Mouse (Mus musculus) embryonic facial prominence, embryonic 11.5 days (tissue): ENCODE measurements around the gene Gm26620. TPM values are rescaled to one million over a fixed set of nuclear protein-coding genes. Genes with fewer than 3 reads are reported as not detected.

Experiments used
- ATAC-seq: fragments of 200-750 bp; cut with Nextera tagmentation; replicated peaks from 2 replicates; pipeline ENCODE4 v1.8.0; 2017; ENCODE audit warnings: low read depth; ENCODE audit not compliant: insufficient number of reproducible peaks, low FRiP score, low TSS enrichment
- DNase-seq: peaks from one replicate; pipeline ENCODE4 v3.0.0-alpha.2; 2015; ENCODE audit warnings: low spot score
- H3K27ac ChIP-seq: fragments of 300-500 bp; sonication (generic); replicated peaks from 2 replicates; pipeline ENCODE4 v1.5.1; 2014; ENCODE audit warnings: mild to moderate bottlenecking, low read depth, low read length, control low read depth
- H3K27me3 ChIP-seq: fragments of 300-500 bp; sonication (generic); 2 replicates; pipeline ENCODE4 v1.6.1; 2014; ENCODE audit warnings: mild to moderate bottlenecking, low read length, moderate library complexity, mixed read lengths; ENCODE audit not compliant: control insufficient read depth, insufficient read depth
- H3K36me3 ChIP-seq: fragments of 300-500 bp; sonication (generic); replicated peaks from 2 replicates; pipeline ENCODE4 v1.6.1; 2014; ENCODE audit warnings: low read depth, mild to moderate bottlenecking, low read length, moderate library complexity, mixed read lengths; ENCODE audit not compliant: control insufficient read depth, insufficient read depth
- H3K4me1 ChIP-seq: fragments of 300-500 bp; sonication (generic); 2 replicates; pipeline ENCODE4 v1.6.1; 2014; ENCODE audit warnings: low read length, mixed read lengths; ENCODE audit not compliant: control insufficient read depth, insufficient read depth
- H3K4me2 ChIP-seq: fragments of 300-500 bp; sonication (generic); 2 replicates; pipeline ENCODE4 v1.6.1; 2014; ENCODE audit warnings: low read depth, mild to moderate bottlenecking, control low read depth, low read length, moderate library complexity
- H3K4me3 ChIP-seq: fragments of 300-500 bp; sonication (generic); 2 replicates; pipeline ENCODE4 v1.5.1; 2014; ENCODE audit warnings: low read depth, low read length, control low read depth
- H3K9ac ChIP-seq: fragments of 300-500 bp; sonication (generic); replicated peaks from 2 replicates; pipeline ENCODE4 v1.6.1; 2014; ENCODE audit warnings: mild to moderate bottlenecking, control low read depth, low read length
- H3K9me3 ChIP-seq: fragments of 300-500 bp; sonication (generic); replicated peaks from 2 replicates; pipeline ENCODE4 v1.6.1; 2016; ENCODE audit warnings: mild to moderate bottlenecking, low read length, inconsistent platforms, mixed read lengths; ENCODE audit not compliant: control insufficient read depth
- WGBS: fragments of 180-500 bp; shearing (Covaris S2); extraction: QIAGEN DNeasy Blood & Tissue Kit; methylation state at CpG from one replicate; pipeline ENCODE4 v1.1.7; 2014; 5-methylcytosine and 5-hydroxymethylcytosine counted together
- polyA plus RNA-seq: library from polyadenylated mRNA; unstranded; fragments of >200 nt; fragmentation: Nextera tagmentation; extraction: Ambion mirVana; gene quantifications from 2 replicates; pipeline ENCODE4 v1.2.1, GENCODE M21; 2014

The Gm26620 gene
- polyA plus RNA-seq, 1 experiment from 2014 or later: not detected

DNA sequence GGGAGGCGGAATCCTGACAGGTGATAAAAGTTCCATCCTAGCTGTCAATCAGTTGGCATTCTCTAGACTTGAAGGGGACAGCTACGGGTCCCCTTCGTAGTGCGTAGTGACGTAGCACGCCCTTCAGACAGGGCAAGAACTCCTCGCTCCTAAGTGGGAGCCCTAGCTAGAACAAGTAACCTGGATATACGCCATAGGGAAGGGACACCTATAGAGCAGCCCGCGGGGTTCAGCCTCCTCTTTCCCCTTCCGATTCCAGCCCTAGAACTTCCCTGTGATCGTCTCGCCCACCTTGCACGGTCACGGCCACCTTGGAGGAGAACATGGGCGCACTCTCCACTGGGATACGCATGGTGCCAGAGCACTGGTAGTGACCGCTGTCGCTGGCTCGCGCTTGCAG, 23.5 kb downstream of the Gm26620 start:
- no peaks in the 10 kb centered on the region for H3K9me3 ChIP-seq
- H3K36me3 ChIP-seq: no peaks in the 10 kb centered on the region
- H3K4me3 ChIP-seq: peak overlapping the region; percentile 53
- DNase-seq: no peak
- H3K27ac ChIP-seq: no peak overlapping the region
- peak; percentile 75; the same call in 1 of the 2 replicates for ATAC-seq
- H3K9ac ChIP-seq: 0 out of 2 replicates have a peak overlapping the region, but pooled peaks have one; percentile 9
- peaks cover 30% of the 10 kb centered on the region for H3K27me3 ChIP-seq
- no peaks in the 10 kb centered on the region; the same call in 1 of the 2 replicates for H3K4me1 ChIP-seq
- 3% methylated on average over 21 of the region's 21 CpGs for WGBS
- peak overlapping the region; percentile 95 for H3K4me2 ChIP-seq

DNA sequence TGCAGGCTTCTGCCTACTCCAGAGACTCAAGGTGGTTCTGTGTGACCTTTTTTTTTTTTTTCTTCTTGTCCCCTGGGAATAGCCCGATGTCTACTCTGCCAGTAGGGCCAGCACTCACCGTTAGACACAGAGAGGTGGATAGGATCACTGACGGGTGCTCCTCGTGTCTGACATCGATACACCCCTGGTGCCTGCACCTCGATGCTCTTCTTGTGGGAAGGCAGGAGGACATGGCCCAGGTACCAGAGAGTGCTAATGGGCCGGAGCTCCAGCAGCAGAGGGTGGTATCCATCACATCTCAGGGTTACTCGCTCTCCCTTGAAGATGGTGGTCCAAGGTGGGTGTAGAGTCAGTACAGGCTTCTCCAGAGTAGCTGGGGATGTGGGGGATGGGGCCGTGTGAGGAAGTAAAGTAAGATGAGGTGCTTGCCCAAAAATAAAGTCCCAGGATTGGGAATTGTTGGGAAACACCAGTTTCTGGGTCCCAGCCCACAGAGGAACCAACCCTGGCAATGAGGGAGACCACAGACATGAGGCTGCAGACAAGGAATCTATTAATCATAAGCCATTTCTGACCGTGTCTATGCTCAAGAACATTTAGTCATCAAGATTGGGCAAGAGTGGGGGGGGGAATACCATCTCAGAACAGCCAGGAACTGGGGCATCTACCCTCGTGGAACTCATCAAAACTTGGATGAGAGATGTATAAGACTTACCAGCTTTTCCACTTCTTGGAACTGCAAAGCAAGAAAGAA, 27.2 kb downstream of the Gm26620 start:
- H3K27ac ChIP-seq: no peak overlapping the region
- ATAC-seq (no peak), DNase-seq (no peak)
- no peak overlapping the region for H3K9ac ChIP-seq
- H3K27me3 ChIP-seq: peaks cover 24% of the 10 kb centered on the region
- 84% methylated on average over 11 of the region's 11 CpGs for WGBS
- no peak overlapping the region for H3K4me2 ChIP-seq
- no peaks in the 10 kb centered on the region; the same call in 1 of the 2 replicates for H3K4me1 ChIP-seq
- no peak overlapping the region for H3K4me3 ChIP-seq
- no peaks in the 10 kb centered on the region for H3K36me3 ChIP-seq
- no peaks in the 10 kb centered on the region for H3K9me3 ChIP-seq

DNA sequence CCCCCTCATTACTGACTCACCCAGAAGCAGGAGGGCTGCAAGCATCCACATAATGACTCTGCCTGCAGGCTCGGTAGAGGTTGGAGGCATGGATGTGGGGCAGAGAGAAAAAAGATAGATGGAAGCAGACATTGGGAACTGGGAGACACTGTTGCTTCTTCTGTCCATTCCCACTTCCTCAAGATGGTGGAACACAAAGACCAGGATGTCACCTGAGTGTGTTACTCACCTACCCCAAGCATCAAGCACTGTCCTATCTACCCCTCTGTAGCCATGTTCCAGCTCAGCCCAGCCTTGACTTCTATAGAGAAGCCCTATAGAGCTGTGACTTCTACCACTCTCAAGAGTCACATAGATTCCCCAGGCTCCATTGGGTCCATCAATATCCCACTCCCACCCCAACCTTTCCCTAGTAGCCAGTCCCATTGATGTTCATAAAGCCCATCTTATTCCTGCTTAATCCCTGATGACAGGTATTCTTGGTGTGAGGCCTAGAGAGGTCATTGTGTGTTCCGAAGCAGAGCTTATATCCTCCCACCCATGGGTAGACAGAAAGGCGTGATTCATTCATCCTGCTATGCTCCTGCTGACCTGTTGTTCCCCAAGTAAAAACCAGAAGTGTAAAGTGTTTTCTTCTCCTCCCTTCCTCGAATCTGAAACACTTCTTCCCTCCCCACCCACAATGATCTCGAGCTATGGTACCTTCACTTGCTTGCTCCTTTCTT, 28.2 kb downstream of the Gm26620 start, which contains the start of gene Fcrlb:
Gene Fcrlb, minus strand, starts transcription at position 51 of the 725 bp plus-strand sequence.
- H3K27ac ChIP-seq: no peak within 1 kb of the TSS
- no peaks in the 10 kb centered on the region; the same call in 1 of the 2 replicates for H3K4me1 ChIP-seq
- WGBS: 75% methylated on average over 5 of the region's 5 CpGs
- ATAC-seq: no peak
- H3K4me3 ChIP-seq: no peak within 1 kb of the TSS
- H3K36me3 ChIP-seq: no peaks in the 10 kb centered on the region
- no peak within 1 kb of the TSS for H3K4me2 ChIP-seq
- no peak within 1 kb of the TSS for H3K9ac ChIP-seq
- no peak for DNase-seq
- H3K9me3 ChIP-seq: no peaks in the 10 kb centered on the region
- peaks cover 14% of the 10 kb centered on the region for H3K27me3 ChIP-seq

DNA sequence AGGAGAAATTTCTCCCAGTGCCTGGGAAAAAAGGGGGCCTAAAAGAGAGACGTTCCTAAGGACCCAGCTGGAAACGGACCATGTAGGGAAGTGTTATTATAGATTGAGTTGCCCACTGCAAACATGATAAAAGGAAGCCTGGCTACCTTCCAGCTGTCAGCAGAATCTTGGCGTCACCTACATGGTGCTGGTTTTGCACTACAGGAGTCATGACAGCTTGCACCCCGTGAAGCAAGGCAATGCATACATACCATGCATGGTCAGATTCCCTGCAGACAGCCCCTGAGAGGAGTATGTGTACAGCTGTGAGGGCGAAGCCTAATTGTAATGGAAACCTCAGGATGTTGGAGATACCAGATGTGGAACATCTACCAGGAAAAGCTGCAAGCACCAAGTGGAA, 30.8 kb downstream of the Gm26620 start:
- Histone ChIP-seq H3K4me3 (no peak overlapping the region), H3K36me3 (no peaks in the 10 kb centered on the region), H3K4me1 (no peaks in the 10 kb centered on the region), H3K9me3 (no peaks in the 10 kb centered on the region), H3K27ac (no peak overlapping the region), H3K9ac (no peak overlapping the region), H3K27me3 (no peaks in the 10 kb centered on the region), H3K4me2 (no peak overlapping the region)
- 78% methylated on average over 5 of the region's 5 CpGs for WGBS
- DNase-seq: no peak
- no peak for ATAC-seq

DNA sequence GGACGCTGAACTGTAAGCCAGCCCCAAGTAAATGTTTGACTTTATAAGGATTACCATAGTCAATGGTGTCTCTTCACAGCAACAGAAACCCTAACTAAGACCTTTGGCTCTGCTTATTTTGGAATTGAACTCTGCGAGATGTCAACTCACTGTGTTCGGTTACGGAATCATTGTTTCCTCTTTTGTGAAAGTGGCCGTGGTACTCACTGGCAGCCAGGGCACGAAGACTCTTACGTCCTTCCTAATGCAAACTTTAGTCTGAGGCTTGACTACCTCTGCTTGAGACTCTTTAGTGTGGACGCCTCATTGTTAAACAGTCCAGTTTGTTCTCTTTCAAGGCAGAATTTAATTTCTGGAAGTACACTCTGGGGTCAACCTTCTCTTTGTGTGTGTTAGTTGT, 34.4 kb downstream of the Gm26620 start:
- no peak overlapping the region for H3K27ac ChIP-seq
- no peak overlapping the region for H3K4me2 ChIP-seq
- ATAC-seq (no peak), DNase-seq (no peak)
- H3K9ac ChIP-seq: no peak overlapping the region
- H3K27me3 ChIP-seq: no peaks in the 10 kb centered on the region
- H3K4me3 ChIP-seq: no peak overlapping the region
- no peaks in the 10 kb centered on the region for H3K36me3 ChIP-seq
- 92% methylated on average over 8 of the region's 8 CpGs for WGBS
- no peaks in the 10 kb centered on the region for H3K9me3 ChIP-seq
- H3K4me1 ChIP-seq: no peaks in the 10 kb centered on the region

DNA sequence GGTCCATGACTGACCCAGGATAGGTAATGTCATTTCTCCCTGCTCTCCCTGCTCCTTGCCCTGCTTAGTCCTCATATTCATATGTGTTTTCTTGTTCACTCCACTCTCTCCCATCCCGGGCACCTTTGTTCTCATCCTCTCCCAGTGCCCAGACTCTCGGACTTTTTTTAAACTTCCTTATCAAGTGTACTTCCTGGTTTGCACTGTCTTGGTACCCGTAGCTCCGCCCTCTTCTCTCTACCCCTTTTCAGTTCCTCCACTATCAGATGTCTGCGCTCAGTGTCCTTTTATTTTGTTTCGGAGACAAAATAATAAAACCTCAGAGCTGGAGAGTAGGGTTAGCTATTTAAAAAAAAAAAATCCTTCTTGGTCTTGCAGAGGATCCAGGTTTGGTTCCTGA, 39.6 kb downstream of the Gm26620 start:
- H3K36me3 ChIP-seq: no peaks in the 10 kb centered on the region
- no peak overlapping the region for H3K9ac ChIP-seq
- no peaks in the 10 kb centered on the region for H3K9me3 ChIP-seq
- H3K27ac ChIP-seq: no peak overlapping the region
- H3K4me1 ChIP-seq: no peaks in the 10 kb centered on the region
- DNase-seq: no peak
- H3K4me3 ChIP-seq: no peak overlapping the region
- no peaks in the 10 kb centered on the region for H3K27me3 ChIP-seq
- no peak overlapping the region for H3K4me2 ChIP-seq
- ATAC-seq: no peak
- 79% methylated on average over 6 of the region's 6 CpGs for WGBS

DNA sequence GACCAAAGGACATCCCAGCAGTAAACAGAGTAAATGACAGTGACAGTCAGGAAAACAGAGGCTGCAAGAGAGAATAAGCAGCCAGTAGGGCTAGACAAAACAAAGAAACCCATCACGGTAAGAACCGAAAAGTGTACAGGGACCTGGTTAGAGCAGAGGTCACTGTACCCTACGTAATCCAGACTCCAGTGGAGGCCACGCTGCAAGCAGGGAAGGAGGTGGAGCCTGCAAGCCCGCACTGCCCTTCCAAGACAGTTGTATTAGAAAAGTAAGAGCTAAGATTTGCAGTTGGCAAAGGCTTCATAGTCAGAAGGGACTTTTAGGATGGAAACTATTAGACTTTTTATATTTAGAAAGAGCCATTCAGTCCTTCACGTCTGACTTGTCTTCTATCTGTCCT, 42.1 kb downstream of the Gm26620 start:
- DNase-seq (no peak), ATAC-seq (no peak)
- 50% methylated on average over 6 of the region's 6 CpGs for WGBS
- no peak overlapping the region for H3K9ac ChIP-seq
- H3K4me1 ChIP-seq: no peaks in the 10 kb centered on the region
- no peak overlapping the region for H3K4me3 ChIP-seq
- no peak overlapping the region for H3K27ac ChIP-seq
- H3K27me3 ChIP-seq: no peaks in the 10 kb centered on the region
- no peaks in the 10 kb centered on the region for H3K9me3 ChIP-seq
- no peak overlapping the region for H3K4me2 ChIP-seq
- no peaks in the 10 kb centered on the region for H3K36me3 ChIP-seq

DNA sequence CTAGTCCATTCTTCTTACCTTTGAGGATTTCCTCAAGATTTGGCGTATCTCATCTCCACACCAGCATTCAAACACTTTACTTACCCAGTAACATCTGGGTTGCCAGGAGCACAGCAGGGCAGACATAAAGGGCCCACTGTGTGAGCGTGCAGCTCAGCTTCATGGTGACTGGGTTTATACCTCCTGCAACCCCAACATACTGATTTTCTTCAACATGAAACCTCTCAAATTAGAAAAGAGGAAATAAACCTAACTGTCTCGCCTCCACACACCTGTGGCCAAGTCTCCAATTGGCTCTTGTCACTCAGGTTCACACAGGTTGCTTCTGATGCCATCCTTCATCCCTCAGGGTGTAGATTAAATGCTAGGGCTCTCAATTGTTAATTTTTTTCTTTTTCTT, 42.5 kb downstream of the Gm26620 start, which contains the start of gene Fcrla:
Gene Fcrla, minus strand, starts transcription at position 206 of the 400 bp plus-strand sequence.
- DNase-seq: no peak
- H3K36me3 ChIP-seq: no peaks in the 10 kb centered on the region
- no peak within 1 kb of the TSS for H3K4me3 ChIP-seq
- H3K9ac ChIP-seq: no peak within 1 kb of the TSS
- no peaks in the 10 kb centered on the region for H3K4me1 ChIP-seq
- H3K27me3 ChIP-seq: no peaks in the 10 kb centered on the region
- H3K4me2 ChIP-seq: no peak within 1 kb of the TSS
- WGBS: 78% methylated on average over 3 of the region's 3 CpGs
- no peak within 1 kb of the TSS for H3K27ac ChIP-seq
- no peaks in the 10 kb centered on the region for H3K9me3 ChIP-seq
- ATAC-seq: no peak
